Mouse (Mus musculus): Measurements from ENCODE around the gene Mtmr12.

GRCm38 (mm10) chr15:12229603-12230242, 24.9 kb downstream of the Mtmr12 start:
- TF ChIP-seq CTCF (IDR thresholded peaks at IDR 0.05; ENCODE audit: low read depth, low read length) (no peak), POLR2A (IDR thresholded peaks at IDR 0.05; ENCODE audit: insufficient read depth, low read length) (no peak)
